Comparison of ENCODE assay signal across 1 mouse cellular context in the genomic region with DNA sequence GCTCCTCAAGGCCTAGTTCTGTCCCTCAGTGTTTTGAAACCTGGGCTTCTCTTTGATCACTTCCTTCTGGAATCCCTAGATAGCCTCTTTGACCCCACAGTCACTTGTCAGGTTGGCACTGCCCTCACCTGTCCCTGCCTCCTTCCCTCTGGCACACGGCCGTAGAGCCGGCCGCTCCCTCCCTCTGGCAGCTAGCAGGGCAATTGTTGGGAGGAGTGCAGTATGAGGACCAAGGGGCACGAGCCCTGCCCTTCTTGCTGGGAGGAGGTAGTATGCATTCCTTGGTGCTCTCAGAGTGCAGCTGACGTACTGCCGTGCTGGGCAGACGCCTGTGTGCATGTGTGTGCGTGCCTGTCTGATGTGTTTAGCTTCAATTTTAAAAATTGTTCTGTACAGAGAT.
TF ChIP-seq lines count a peak whose summit lies in the region.

No protein-coding gene starts in this region.

TF ChIP-seq in MEL, 35 proteins besides CTCF, POLR2A, EP300 and RAD21:
- no peak for TF ChIP-seq TAL1 (IDR thresholded peaks at IDR 0.05; ENCODE audit: low read length)
- TF ChIP-seq POLR2AphosphoS2 (IDR thresholded peaks at IDR 0.05; ENCODE audit: low read length), result peak; percentile 20; the same call in 1 of the 2 replicates
